Mouse (Mus musculus) liver, postnatal 0 days (tissue): ENCODE measurements at regions not wholly inside any gene's neighbourhood (a gene's known extent, or its start where the extent isn't known, plus 50 kb on each side); places are given as distances from the start of the nearest gene placed in this dataset.

ENCODE experiments used
- CTCF ChIP-seq: sonication (generic); IDR thresholded peaks from 2 replicates; pipeline ENCODE4 v1.5.1; 2016; ENCODE audit warnings: antibody characterized with exemption, low read depth
- EP300 ChIP-seq: IDR thresholded peaks from 2 replicates; pipeline ENCODE4 v1.6.1; 2016; ENCODE audit warnings: antibody characterized with exemption, low read depth, mild to moderate bottlenecking

DNA sequence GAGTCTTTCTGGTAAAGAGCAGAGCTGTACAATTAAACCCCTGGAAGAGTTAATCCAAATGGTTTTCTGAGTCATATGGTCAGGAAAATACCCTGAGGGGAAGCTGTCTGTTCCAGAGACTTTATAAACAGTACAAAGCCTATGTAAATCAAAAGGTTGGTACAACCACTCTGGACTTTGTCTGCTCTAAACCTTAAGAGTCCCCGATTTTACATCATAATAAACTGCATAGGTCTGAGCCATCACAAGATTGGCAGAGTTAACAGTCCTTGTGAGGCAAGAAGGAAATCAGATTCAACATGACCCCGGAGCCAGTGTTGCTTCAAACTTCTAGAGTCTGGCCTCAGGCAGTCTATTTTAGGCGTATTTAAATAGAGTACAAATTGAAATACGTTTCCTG lies 289.7 kb downstream of the Dnajb9 start:
- TF ChIP-seq EP300 (no peak), CTCF (no peak)
